Mouse (Mus musculus): ENCODE data around the gene RPS10-NUDT3. TPM values are rescaled to one million over a fixed set of nuclear protein-coding genes. Genes with fewer than 3 reads are reported as not detected.
A peak's percentile ranks its signal among the peaks of the same experiment; 100 is the strongest.

Gene RPS10-NUDT3
- polyA plus RNA-seq, 1 experiment: not detected

DNA sequence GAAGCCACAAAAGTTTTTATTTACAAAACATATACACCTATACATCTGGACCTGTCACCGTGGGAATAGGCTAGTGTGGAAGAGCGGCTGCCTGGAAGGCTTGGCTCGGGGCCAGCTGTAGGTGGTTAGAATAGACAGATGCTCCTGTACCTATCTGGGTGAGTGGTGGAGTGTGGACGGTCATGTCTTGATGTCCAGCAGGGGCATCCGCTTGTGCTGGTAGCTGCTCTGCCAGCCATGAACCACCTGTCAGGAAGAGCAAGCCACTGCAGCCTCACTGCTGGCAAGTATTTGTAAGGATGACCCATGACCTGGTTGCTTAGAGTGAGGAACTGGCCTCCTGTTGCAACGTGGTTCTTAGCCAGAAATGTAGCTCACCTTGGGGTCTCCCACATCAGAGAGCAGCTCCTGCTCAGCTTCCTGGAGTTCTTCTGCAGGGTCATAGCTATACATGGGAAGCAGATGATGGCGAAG lies 71.2 kb downstream of the RPS10-NUDT3 start:
- no peak for TF ChIP-seq GATA1 (IDR thresholded peaks at IDR 0.05; ENCODE audit: low read length)
- no peak for TF ChIP-seq TAL1 (IDR thresholded peaks at IDR 0.05; ENCODE audit: low read length)
- Histone ChIP-seq H3K4me3 (replicated peaks) (no peak overlapping the region), H3K4me1 (ENCODE audit: control insufficient read depth) (peaks cover 56% of the 10 kb centered on the region), H3K36me3 (ENCODE audit: control insufficient read depth) (peaks cover 35% of the 10 kb centered on the region), H3K27me3 (ENCODE audit: control insufficient read depth) (peaks cover 21% of the 10 kb centered on the region), H3K9me3 (ENCODE audit: control insufficient read depth, low read length) (no peaks in the 10 kb centered on the region)

DNA sequence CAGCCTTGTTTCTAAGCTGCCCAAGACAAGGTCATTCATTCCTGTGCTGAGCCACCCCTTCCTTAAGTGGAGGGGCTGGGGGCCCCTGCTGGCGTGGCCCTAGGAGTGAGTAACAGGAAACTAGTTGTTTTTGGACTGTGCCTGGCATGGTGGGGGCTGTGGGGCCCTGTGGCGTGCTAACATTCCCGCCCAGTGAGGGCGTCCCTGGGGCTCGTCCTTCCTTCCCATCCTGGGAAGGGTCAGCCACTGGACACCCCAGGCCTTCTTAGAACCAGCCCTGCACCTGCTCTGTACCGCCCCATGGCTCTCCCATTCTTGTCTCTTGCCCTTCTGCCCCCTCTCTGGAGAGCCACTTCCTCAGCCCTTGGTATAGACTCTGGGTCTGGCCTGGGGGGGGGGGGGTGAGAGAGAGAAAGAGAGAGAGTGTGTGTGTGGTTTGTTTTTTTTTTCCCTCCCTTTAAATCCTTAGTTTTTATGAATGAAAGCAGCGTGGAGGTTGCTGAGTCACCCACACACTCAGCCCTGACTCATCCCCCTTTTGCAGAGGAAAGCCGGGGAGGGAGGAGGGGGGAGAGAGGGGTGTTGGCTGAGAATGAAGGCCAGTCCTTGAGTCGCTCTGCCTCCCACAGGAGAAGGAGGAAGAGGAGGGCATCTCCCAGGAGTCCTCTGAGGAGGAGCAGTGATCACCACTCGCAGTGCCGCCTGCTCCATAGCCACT lies 73.1 kb downstream of the RPS10-NUDT3 start:
- no peak for TF ChIP-seq GATA1 (IDR thresholded peaks at IDR 0.05; ENCODE audit: low read length)
- no peak for TF ChIP-seq TAL1 (IDR thresholded peaks at IDR 0.05; ENCODE audit: low read length)
- H3K27me3 ChIP-seq (ENCODE audit: control insufficient read depth): peaks cover 10% of the 10 kb centered on the region
- no peaks in the 10 kb centered on the region for H3K9me3 ChIP-seq (ENCODE audit: control insufficient read depth, low read length)
- no peak overlapping the region for H3K4me3 ChIP-seq (replicated peaks)
- H3K4me1 ChIP-seq (ENCODE audit: control insufficient read depth): peaks cover 72% of the 10 kb centered on the region
- peaks cover 36% of the 10 kb centered on the region for H3K36me3 ChIP-seq (ENCODE audit: control insufficient read depth)

DNA sequence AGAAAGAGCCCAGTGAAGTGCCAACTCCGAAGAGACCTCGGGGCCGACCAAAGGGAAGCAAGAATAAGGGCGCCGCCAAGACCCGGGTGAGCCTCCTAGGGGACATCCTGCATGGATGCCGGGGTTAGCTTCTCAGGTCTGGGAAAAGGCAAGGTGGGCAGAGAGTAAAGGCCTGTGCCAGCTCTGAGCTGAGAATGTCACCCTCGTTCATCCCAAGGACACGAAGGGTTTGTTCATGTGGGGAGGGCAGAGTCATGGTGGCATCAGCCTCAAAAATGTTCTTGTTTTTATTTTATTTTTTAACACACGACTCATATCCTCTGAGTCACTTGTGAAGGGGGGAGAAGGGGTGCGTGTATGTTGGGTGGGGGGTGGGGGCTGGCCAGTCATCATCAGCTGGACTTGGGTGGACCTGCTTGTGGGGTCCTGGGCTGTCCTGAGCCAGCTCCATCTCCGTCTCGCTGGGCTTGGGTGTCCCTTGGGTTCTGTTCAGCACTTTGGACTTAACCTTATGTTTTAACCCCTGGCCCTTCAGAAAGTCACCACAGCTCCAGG lies 74.0 kb downstream of the RPS10-NUDT3 start:
- TF ChIP-seq TAL1 (IDR thresholded peaks at IDR 0.05; ENCODE audit: low read length): no peak
- no peak for TF ChIP-seq GATA1 (IDR thresholded peaks at IDR 0.05; ENCODE audit: low read length)
- Histone ChIP-seq H3K36me3 (ENCODE audit: control insufficient read depth) (peaks cover 36% of the 10 kb centered on the region), H3K4me3 (replicated peaks) (no peak overlapping the region), H3K4me1 (ENCODE audit: control insufficient read depth) (peaks cover 71% of the 10 kb centered on the region), H3K9me3 (ENCODE audit: control insufficient read depth, low read length) (no peaks in the 10 kb centered on the region), H3K27me3 (ENCODE audit: control insufficient read depth) (peaks cover 1% of the 10 kb centered on the region; the same call in 1 of the 2 replicates)

DNA sequence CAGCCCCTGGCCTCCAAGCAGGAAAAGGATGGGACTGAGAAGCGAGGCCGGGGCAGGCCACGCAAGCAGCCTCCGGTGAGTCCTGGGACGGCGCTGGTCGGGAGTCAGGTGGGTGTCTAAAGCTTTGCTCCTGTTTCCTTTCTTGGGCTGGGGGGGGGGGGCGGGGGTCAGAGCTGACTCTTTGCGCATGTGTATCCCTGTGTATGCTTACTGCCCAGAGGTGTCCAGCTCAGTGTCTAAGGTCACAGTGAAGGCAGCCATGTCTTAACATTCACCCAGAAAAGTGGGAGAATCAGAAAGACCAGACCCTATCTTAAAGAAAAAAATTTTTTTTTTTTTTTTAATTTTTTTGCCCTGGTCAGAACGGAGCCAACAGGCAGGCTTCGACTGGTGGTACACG lies 75.4 kb downstream of the RPS10-NUDT3 start:
- no peaks in the 10 kb centered on the region for H3K9me3 ChIP-seq (ENCODE audit: control insufficient read depth, low read length)
- peaks cover 72% of the 10 kb centered on the region for H3K4me1 ChIP-seq (ENCODE audit: control insufficient read depth)
- H3K4me3 ChIP-seq (replicated peaks): no peak overlapping the region
- TF ChIP-seq GATA1 (IDR thresholded peaks at IDR 0.05; ENCODE audit: low read length) (no peak), TAL1 (IDR thresholded peaks at IDR 0.05; ENCODE audit: low read length) (no peak)
- H3K27me3 ChIP-seq (ENCODE audit: control insufficient read depth): peaks cover 3% of the 10 kb centered on the region; the same call in 1 of the 2 replicates
- H3K36me3 ChIP-seq (ENCODE audit: control insufficient read depth): peaks cover 36% of the 10 kb centered on the region

DNA sequence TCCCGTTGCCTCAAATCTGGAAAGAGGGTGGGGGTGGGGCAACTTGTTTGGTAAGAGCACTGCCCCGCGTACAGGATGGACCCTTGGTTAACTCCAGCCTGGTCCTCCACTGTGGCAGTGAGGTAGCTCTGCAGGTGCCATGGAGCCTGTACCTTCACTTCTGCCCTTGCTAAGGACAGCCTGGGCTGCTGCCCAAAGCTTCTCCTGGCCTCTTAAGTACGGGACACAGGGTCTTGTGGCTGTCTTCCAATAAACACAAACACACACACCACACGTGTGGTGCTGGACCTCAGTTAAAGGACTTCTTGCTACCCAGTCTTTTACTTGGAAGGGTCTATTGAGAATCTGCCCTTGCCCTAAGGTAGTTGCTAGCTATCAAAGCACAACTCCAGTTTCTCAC lies 76.2 kb downstream of the RPS10-NUDT3 start:
- H3K4me1 ChIP-seq (ENCODE audit: control insufficient read depth): peaks cover 70% of the 10 kb centered on the region
- peaks cover 3% of the 10 kb centered on the region; the same call in 1 of the 2 replicates for H3K27me3 ChIP-seq (ENCODE audit: control insufficient read depth)
- peaks cover 30% of the 10 kb centered on the region for H3K36me3 ChIP-seq (ENCODE audit: control insufficient read depth)
- peak overlapping the region; percentile 82 for H3K4me3 ChIP-seq (replicated peaks)
- H3K9me3 ChIP-seq (ENCODE audit: control insufficient read depth, low read length): no peaks in the 10 kb centered on the region
- no peak for TF ChIP-seq GATA1 (IDR thresholded peaks at IDR 0.05; ENCODE audit: low read length)
- TF ChIP-seq TAL1 (IDR thresholded peaks at IDR 0.05; ENCODE audit: low read length): no peak

DNA sequence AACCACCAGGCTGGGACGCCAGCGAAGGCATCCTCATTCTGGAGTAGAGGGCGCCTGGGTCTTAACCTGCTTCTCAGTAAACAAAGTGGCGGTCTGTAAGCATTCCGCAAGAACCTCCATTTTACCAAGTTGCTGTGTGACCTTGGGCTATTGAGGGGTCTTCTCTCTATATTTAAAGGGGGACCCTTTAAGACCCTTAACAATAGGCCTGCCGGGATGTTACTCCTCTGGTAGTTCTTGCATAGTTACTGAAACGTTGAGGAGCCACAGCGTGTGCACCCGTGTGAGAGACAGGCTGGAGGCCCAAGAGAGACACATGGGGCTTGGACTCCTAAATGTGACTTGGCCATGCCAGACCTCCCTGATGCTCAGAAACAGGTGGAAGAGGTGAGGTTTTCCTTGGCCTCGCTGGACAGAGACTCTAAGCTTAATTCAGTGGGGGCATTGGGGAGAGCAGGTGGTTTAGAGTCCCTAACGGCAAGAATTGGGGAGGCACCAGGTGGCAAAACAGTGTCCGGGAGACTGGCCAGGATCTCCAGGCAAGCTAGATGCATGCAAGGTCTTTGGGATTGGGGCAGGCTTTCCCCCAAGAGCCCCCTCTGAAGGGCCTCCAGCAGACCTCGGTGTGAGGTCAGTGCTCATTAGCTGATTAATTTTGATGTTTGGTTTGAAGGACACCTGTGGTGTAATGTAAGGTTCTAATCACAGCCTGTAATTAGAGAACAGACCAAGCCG lies 76.9 kb downstream of the RPS10-NUDT3 start:
- peaks cover 3% of the 10 kb centered on the region; the same call in 1 of the 2 replicates for H3K27me3 ChIP-seq (ENCODE audit: control insufficient read depth)
- peaks cover 69% of the 10 kb centered on the region for H3K4me1 ChIP-seq (ENCODE audit: control insufficient read depth)
- TF ChIP-seq GATA1 (IDR thresholded peaks at IDR 0.05; ENCODE audit: low read length) (no peak), TAL1 (IDR thresholded peaks at IDR 0.05; ENCODE audit: low read length) (no peak)
- H3K4me3 ChIP-seq (replicated peaks): peak overlapping the region; percentile 82
- H3K9me3 ChIP-seq (ENCODE audit: control insufficient read depth, low read length): no peaks in the 10 kb centered on the region
- H3K36me3 ChIP-seq (ENCODE audit: control insufficient read depth): peaks cover 27% of the 10 kb centered on the region

DNA sequence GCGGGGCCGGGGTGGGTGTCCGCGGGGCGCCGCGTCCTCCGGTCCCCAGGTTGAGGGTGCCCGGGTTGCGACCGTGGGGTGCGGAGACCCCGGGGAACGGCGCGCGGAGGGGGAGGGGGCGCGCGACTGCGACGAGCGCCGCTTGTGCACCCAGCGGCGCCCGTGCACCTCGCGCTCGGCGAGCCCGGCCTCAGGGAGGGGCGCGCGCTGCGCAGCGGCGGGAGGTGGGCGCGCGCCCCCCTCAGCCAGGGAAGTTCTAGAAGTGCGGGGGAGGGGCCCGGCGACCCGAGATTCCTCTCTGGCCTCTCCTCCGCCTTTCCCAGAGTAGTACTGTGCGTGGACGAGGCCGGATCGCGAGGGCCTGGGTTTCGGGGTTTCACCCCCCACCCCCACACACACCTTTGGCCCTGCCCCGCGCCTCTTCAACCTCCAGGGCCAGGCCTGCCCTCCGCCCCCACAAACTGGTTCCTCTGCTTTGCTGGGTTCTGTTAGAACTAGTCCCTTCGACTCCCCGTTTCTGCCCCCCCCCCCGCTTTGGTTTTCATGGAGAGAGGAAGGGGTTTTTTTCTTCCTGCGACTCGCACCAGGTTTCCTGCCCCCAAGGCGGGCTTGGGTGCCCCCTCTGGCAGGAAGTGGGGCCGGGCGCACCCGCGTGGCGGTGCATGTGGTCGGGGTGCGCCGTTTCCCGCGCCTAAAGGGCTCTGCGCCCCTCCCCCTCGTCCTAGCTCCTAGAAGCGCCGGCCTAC lies 77.7 kb downstream of the RPS10-NUDT3 start:
- H3K4me1 ChIP-seq (ENCODE audit: control insufficient read depth): peaks cover 76% of the 10 kb centered on the region
- H3K9me3 ChIP-seq (ENCODE audit: control insufficient read depth, low read length): no peaks in the 10 kb centered on the region
- TF ChIP-seq TAL1 (IDR thresholded peaks at IDR 0.05; ENCODE audit: low read length) (no peak), GATA1 (IDR thresholded peaks at IDR 0.05; ENCODE audit: low read length) (no peak)
- peaks cover 27% of the 10 kb centered on the region for H3K36me3 ChIP-seq (ENCODE audit: control insufficient read depth)
- peak overlapping the region; percentile 82 for H3K4me3 ChIP-seq (replicated peaks)
- peaks cover 3% of the 10 kb centered on the region; the same call in 1 of the 2 replicates for H3K27me3 ChIP-seq (ENCODE audit: control insufficient read depth)

DNA sequence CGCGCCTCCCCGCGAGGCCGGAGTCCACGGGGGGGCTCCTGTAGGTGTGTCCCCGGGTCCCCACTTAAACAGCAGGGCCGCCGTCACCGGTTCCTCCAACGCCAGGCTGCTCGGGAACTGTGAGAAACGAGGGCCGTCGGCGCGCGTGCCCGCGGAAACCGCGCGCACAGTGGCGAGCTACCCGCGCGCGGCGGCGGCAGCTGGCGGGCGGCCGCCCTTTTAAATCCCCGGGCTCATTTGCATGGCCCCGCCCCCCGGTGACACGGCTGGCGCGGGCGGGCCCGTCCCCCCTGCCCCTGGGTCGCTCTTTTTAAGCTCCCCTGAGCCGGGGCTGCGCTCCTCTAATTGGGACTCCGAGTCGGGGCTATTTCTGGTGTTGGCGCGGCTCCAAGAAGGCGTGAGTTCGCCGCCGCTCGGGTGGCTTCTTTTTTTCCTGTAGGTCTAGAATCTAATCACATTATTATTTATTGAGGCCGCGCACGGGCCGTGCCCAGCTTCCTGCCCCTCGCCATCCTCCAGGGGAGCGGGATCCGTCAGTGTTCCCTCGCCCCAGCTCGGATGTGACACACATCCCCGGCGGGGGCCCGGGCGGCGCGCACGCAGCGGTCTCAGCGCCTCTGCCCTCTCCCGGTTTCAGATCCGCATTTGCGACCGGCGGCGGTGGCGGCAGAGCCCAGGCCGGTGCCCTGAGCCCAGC lies 78.6 kb downstream of the RPS10-NUDT3 start, which contains the start of gene Hmga1:
TSS of gene Hmga1 (plus strand) at position 183 of the 697 bp plus-strand sequence.
- Histone ChIP-seq H3K4me1 (ENCODE audit: control insufficient read depth) (peaks cover 69% of the 10 kb centered on the region), H3K36me3 (ENCODE audit: control insufficient read depth) (peaks cover 19% of the 10 kb centered on the region), H3K4me3 (replicated peaks) (peak within 1 kb of the TSS; percentile 82), H3K9me3 (ENCODE audit: control insufficient read depth, low read length) (no peaks in the 10 kb centered on the region), H3K27me3 (ENCODE audit: control insufficient read depth) (peaks cover 3% of the 10 kb centered on the region; the same call in 1 of the 2 replicates)
- TF ChIP-seq TAL1 (IDR thresholded peaks at IDR 0.05; ENCODE audit: low read length): no peak
- no peak for TF ChIP-seq GATA1 (IDR thresholded peaks at IDR 0.05; ENCODE audit: low read length)

All from erythroblast, embryonic 14.5 days (primary cell).